Mouse (Mus musculus): ENCODE measurements around the gene Luzp2.
"Not testable (repeated sequence)": the region's sequence is repeated elsewhere in the genome, so short reads cannot be mapped to it uniquely, and the experiment has no call there.

The Luzp2 gene

GRCm38 (mm10) chr7:55009173-55009771 lies 174.0 kb downstream of the Luzp2 start:
- no peak for DNase-seq

- DNase-seq, result not testable (repeated sequence)
These were observed 298.6 kb downstream of the Luzp2 start for GRCm38 (mm10) chr7:55133850-55134249.

- no peak for DNase-seq
These were observed 353.6 kb downstream of the Luzp2 start for GRCm38 (mm10) chr7:55188927-55189326.

- DNase-seq, result no peak
These were observed 354.2 kb downstream of the Luzp2 start for GRCm38 (mm10) chr7:55189496-55189895.

- no peak for DNase-seq
These were observed 355.4 kb downstream of the Luzp2 start for GRCm38 (mm10) chr7:55190655-55191054.

- DNase-seq, result no peak
These were observed 363.5 kb downstream of the Luzp2 start for GRCm38 (mm10) chr7:55198806-55199205.

GRCm38 (mm10) chr7:55222997-55223396 lies 387.7 kb downstream of the Luzp2 start:
- no peak for DNase-seq

- DNase-seq, result no peak
These were observed 394.1 kb downstream of the Luzp2 start for GRCm38 (mm10) chr7:55229407-55229806.

Measured in kidney, postnatal 36 days (tissue).